Mouse (Mus musculus) olfactory bulb, adult 2 months (tissue): Measurements from ENCODE around the gene Synm.

Experiments used
- CTCF ChIP-seq: fragments of 200-500 bp; IDR thresholded peaks from 2 replicates; pipeline ENCODE4 v1.5.1; 2012; ENCODE audit warnings: low read depth, mild to moderate bottlenecking, low read length, moderate library complexity; ENCODE audit not compliant: insufficient read depth
- POLR2A ChIP-seq: fragments of 200-500 bp; IDR thresholded peaks from 2 replicates; pipeline ENCODE4 v1.6.1; 2012; ENCODE audit warnings: mild to moderate bottlenecking, low read depth, low read length, moderate library complexity; ENCODE audit not compliant: insufficient read depth

GRCm38 (mm10) chr7:67740796-67741195 is 18.7 kb downstream of the Synm start:
- TF ChIP-seq CTCF, result no peak
- no peak for TF ChIP-seq POLR2A
